Mouse (Mus musculus): ENCODE results near the gene Rgma.
A peak's percentile ranks its signal among the peaks of the same experiment; 100 is the strongest.

Rgma gene

GRCm38 (mm10) chr7:73375257-73376100 lies at the start of gene Rgma:
Gene Rgma, plus strand, starts transcription at chr7:73375509.
- no peak for DNase-seq (ENCODE audit: low spot score in 2 of 2)

GRCm38 (mm10) chr7:73326236-73326635 lies 49.1 kb upstream of the Rgma start:
- DNase-seq (ENCODE audit: low spot score in 2 of 2), result no peak

GRCm38 (mm10) chr7:73326680-73327079 lies 48.6 kb upstream of the Rgma start:
- no peak for DNase-seq (ENCODE audit: low spot score in 2 of 2)

- no peak for DNase-seq (ENCODE audit: low spot score in 2 of 2)
Observed at GRCm38 (mm10) chr7:73327193-73327592, 48.1 kb upstream of the Rgma start.

GRCm38 (mm10) chr7:73327652-73328051 lies 47.7 kb upstream of the Rgma start:
- DNase-seq (ENCODE audit: low spot score in 2 of 2), result no peak

GRCm38 (mm10) chr7:73328653-73329207 lies 46.6 kb upstream of the Rgma start:
- no peak for DNase-seq (ENCODE audit: low spot score in 2 of 2)

- peak in 1 of 2 experiments; percentile 36 for DNase-seq (ENCODE audit: low spot score in 2 of 2)
Observed at GRCm38 (mm10) chr7:73330754-73331153, 44.6 kb upstream of the Rgma start.

GRCm38 (mm10) chr7:73331645-73332044 lies 43.7 kb upstream of the Rgma start:
- no peak for DNase-seq (ENCODE audit: low spot score in 2 of 2)

- DNase-seq (ENCODE audit: low spot score in 2 of 2), result no peak
Observed at GRCm38 (mm10) chr7:73333398-73333988, 41.8 kb upstream of the Rgma start.

- DNase-seq (ENCODE audit: low spot score in 2 of 2), result no peak
Observed at GRCm38 (mm10) chr7:73334883-73335282, 40.4 kb upstream of the Rgma start.

GRCm38 (mm10) chr7:73336380-73336779 lies 38.9 kb upstream of the Rgma start:
- DNase-seq (ENCODE audit: low spot score in 2 of 2), result no peak

GRCm38 (mm10) chr7:73338353-73338752 lies 37.0 kb upstream of the Rgma start:
- DNase-seq (ENCODE audit: low spot score in 2 of 2), result no peak

GRCm38 (mm10) chr7:73343852-73344251 lies 31.5 kb upstream of the Rgma start:
- DNase-seq (ENCODE audit: low spot score in 2 of 2), result no peak

GRCm38 (mm10) chr7:73348585-73349124 lies 26.7 kb upstream of the Rgma start:
- no peak for DNase-seq (ENCODE audit: low spot score in 2 of 2)

GRCm38 (mm10) chr7:73349158-73349557 lies 26.2 kb upstream of the Rgma start:
- DNase-seq (ENCODE audit: low spot score in 2 of 2), result no peak

- no peak for DNase-seq (ENCODE audit: low spot score in 2 of 2)
Observed at GRCm38 (mm10) chr7:73355229-73355628, 20.1 kb upstream of the Rgma start.

- DNase-seq (ENCODE audit: low spot score in 2 of 2), result no peak
Observed at GRCm38 (mm10) chr7:73356901-73357300, 18.4 kb upstream of the Rgma start.

GRCm38 (mm10) chr7:73357626-73358025 lies 17.7 kb upstream of the Rgma start:
- DNase-seq (ENCODE audit: low spot score in 2 of 2), result no peak

GRCm38 (mm10) chr7:73365511-73365910 lies 9.8 kb upstream of the Rgma start:
- no peak for DNase-seq (ENCODE audit: low spot score in 2 of 2)

- DNase-seq (ENCODE audit: low spot score in 2 of 2), result no peak
Observed at GRCm38 (mm10) chr7:73365965-73366364, 9.3 kb upstream of the Rgma start.

GRCm38 (mm10) chr7:73367681-73368464 lies 7.4 kb upstream of the Rgma start:
- no peak for DNase-seq (ENCODE audit: low spot score in 2 of 2)

GRCm38 (mm10) chr7:73369992-73370391 lies 5.3 kb upstream of the Rgma start:
- no peak for DNase-seq (ENCODE audit: low spot score in 2 of 2)

Measured in frontal cortex, postnatal 25 days (tissue).